24 mouse cellular contexts compared by ENCODE assay signal in genomic region chrX:160886301-160886700, GRCm38 (mm10). TPM values are rescaled to one million over a fixed set of nuclear protein-coding genes. Genes with fewer than 3 reads are reported as not detected.
A peak's percentile ranks its signal among the peaks of the same experiment; 100 is the strongest.
DNase-seq lines count a peak whose midpoint lies in the region; ATAC-seq lines count a peak whose summit lies in the region.
"Had no signal": no experiment of that assay in that cellular context is flagged by ENCODE, and none has a peak within 500 bp of the region (broad histone marks: within the 10 kb centered on the region; RNA-seq: fewer than 3 reads in every experiment).

No protein-coding gene starts in this region.

- H3K36me3 ChIP-seq in forebrain, embryonic 14.5 days (ENCODE audit: control insufficient read depth, insufficient read depth, low read length) = no peaks in the 10 kb centered on the region
- no peaks in the 10 kb centered on the region for H3K36me3 ChIP-seq in forebrain, embryonic 11.5 days (ENCODE audit: control insufficient read depth, insufficient read depth, low read length)
- H3K36me3 ChIP-seq in hindbrain, embryonic 13.5 days = no peaks in the 10 kb centered on the region
- H3K36me3 ChIP-seq: embryonic facial prominence, embryonic 13.5 days; G1E had no signal

- no peak overlapping the region for H3K9ac ChIP-seq in forebrain, embryonic 14.5 days (ENCODE audit: low read length)
- H3K9ac ChIP-seq in forebrain, embryonic 11.5 days (ENCODE audit: low read length) = no peak overlapping the region
- no peak overlapping the region for H3K9ac ChIP-seq in hindbrain, embryonic 13.5 days
- H3K9ac ChIP-seq: embryonic facial prominence, embryonic 13.5 days; forebrain, embryonic 13.5 days had no signal

- peak; percentile 20 to 37 for DNase-seq in cerebellum, postnatal 10 days
- DNase-seq in cerebellum, adult 11-12 months = no peak
- peak; percentile 52 for DNase-seq in forebrain, embryonic 14.5 days (ENCODE audit: low spot score)
- no peak for DNase-seq in forebrain, embryonic 11.5 days (ENCODE audit: low spot score)
- peak; percentile 14 to 20 for DNase-seq in layer of hippocampus, postnatal 10 days (ENCODE audit: low spot score in 2 of 2)
- DNase-seq in layer of hippocampus, adult 8-10 months (ENCODE audit: low spot score in 2 of 2) = no peak
- DNase-seq in brain, adult 2 months (ENCODE audit: low read depth, low spot score) = peak; percentile 19
- DNase-seq: adrenal gland, adult 8-10 months; adrenal gland, postnatal 14 days; adrenal gland, postnatal 36 days; B cell, adult 2 months; cerebellum, adult 18-20 months; cerebellum, adult 8-10 months; cerebellum, adult 9-11 months; cerebellum, postnatal 25 days had no signal

- H3K27ac ChIP-seq in forebrain, embryonic 14.5 days (ENCODE audit: low read depth, low read length) = no peak overlapping the region
- H3K27ac ChIP-seq in forebrain, embryonic 11.5 days (ENCODE audit: low read depth, low read length) = no peak overlapping the region
- no peak overlapping the region for H3K27ac ChIP-seq in hindbrain, embryonic 13.5 days
- H3K27ac ChIP-seq: embryonic facial prominence, embryonic 13.5 days; forebrain, embryonic 13.5 days had no signal

- 51% methylated on average over 2 of the region's 2 CpGs for WGBS in forebrain, embryonic 14.5 days
- WGBS in forebrain, embryonic 11.5 days = 65% methylated on average over 2 of the region's 2 CpGs
- WGBS in hindbrain, embryonic 13.5 days = 82% methylated on average over 2 of the region's 2 CpGs

- no peaks in the 10 kb centered on the region for H3K4me1 ChIP-seq in forebrain, embryonic 14.5 days (ENCODE audit: control insufficient read depth, insufficient read depth, low read length)
- H3K4me1 ChIP-seq in forebrain, embryonic 11.5 days (replicated peaks; ENCODE audit: control insufficient read depth, insufficient read depth, low read length) = no peaks in the 10 kb centered on the region
- no peaks in the 10 kb centered on the region for H3K4me1 ChIP-seq in hindbrain, embryonic 13.5 days (replicated peaks)
- H3K4me1 ChIP-seq: embryonic facial prominence, embryonic 13.5 days; forebrain, embryonic 13.5 days had no signal

- ATAC-seq in forebrain, embryonic 14.5 days = no peak
- ATAC-seq in forebrain, embryonic 11.5 days (replicated peaks; ENCODE audit: low FRiP score) = no peak
- no peak for ATAC-seq in hindbrain, embryonic 13.5 days (ENCODE audit: low FRiP score)
- ATAC-seq: activated CD4-positive, CD25-positive, alpha-beta regulatory T cell, adult 4 months; CD4-positive, CD25-positive, alpha-beta regulatory T cell, adult 4 months; forebrain, embryonic 13.5 days; forebrain, embryonic 16.5 days; Patski had no signal

- H3K27me3 ChIP-seq in forebrain, embryonic 14.5 days (replicated peaks; ENCODE audit: control insufficient read depth, insufficient read depth, low read length) = no peaks in the 10 kb centered on the region
- peaks cover 4% of the 10 kb centered on the region for H3K27me3 ChIP-seq in forebrain, embryonic 11.5 days (ENCODE audit: control insufficient read depth, insufficient read depth, low read length)
- peaks cover 12% of the 10 kb centered on the region; the same call in 1 of the 2 replicates for H3K27me3 ChIP-seq in hindbrain, embryonic 13.5 days
- H3K27me3 ChIP-seq: CH12.LX had no signal

- no peak overlapping the region for H3K4me2 ChIP-seq in forebrain, embryonic 14.5 days (ENCODE audit: low read length)
- no peak overlapping the region for H3K4me2 ChIP-seq in forebrain, embryonic 11.5 days (ENCODE audit: low read depth, low read length, severe bottlenecking)
- no peak overlapping the region for H3K4me2 ChIP-seq in hindbrain, embryonic 13.5 days
- H3K4me2 ChIP-seq: embryonic facial prominence, embryonic 13.5 days; forebrain, embryonic 13.5 days had no signal

- no peak overlapping the region for H3K4me3 ChIP-seq in forebrain, embryonic 14.5 days (ENCODE audit: low read depth, low read length)
- H3K4me3 ChIP-seq in forebrain, embryonic 11.5 days (ENCODE audit: low read depth, low read length) = no peak overlapping the region
- H3K4me3 ChIP-seq in hindbrain, embryonic 13.5 days = no peak overlapping the region
- H3K4me3 ChIP-seq: embryonic facial prominence, embryonic 13.5 days; forebrain, embryonic 13.5 days had no signal

- no peaks in the 10 kb centered on the region for H3K9me3 ChIP-seq in forebrain, embryonic 14.5 days (replicated peaks; ENCODE audit: control insufficient read depth, low read length)
- no peaks in the 10 kb centered on the region for H3K9me3 ChIP-seq in forebrain, embryonic 11.5 days (ENCODE audit: control insufficient read depth, low read length)
- no peaks in the 10 kb centered on the region for H3K9me3 ChIP-seq in hindbrain, embryonic 13.5 days
- H3K9me3 ChIP-seq: embryonic facial prominence, embryonic 13.5 days; forebrain, embryonic 13.5 days; G1E had no signal

RNA-seq across cellular contexts. Expression of gene Gja6, which starts 20.6 kb away (rescaled TPM):
- 0.14 TPM in 1 of 2 replicates, not detected in the other for polyA plus RNA-seq in forebrain, embryonic 14.5 days (2014; fragmentation: Nextera tagmentation; extraction: Ambion mirVana)
- polyA plus RNA-seq in forebrain, embryonic 11.5 days (2014; fragmentation: Nextera tagmentation; extraction: Ambion mirVana) = 0.24 and 0.48 TPM in 2 replicates
- 1 to 10 TPM in 1 of 2 experiments, under 1 TPM in 1; 0.85 to 1.4 TPM for total RNA-seq in layer of hippocampus, postnatal 10 days (2021)
- total RNA-seq in layer of hippocampus, adult 8-10 months (2022) = 1 to 10 TPM; 1.2 to 1.7 (median 1.4) TPM
- polyA plus RNA-seq in hindbrain, embryonic 13.5 days (2015; fragmentation: Nextera tagmentation; extraction: Ambion mirVana) = 0.08 TPM in 1 of 2 replicates, not detected in the other
- polyA plus RNA-seq: activated CD4-positive, CD25-positive, alpha-beta regulatory T cell, adult 4 months; CD4-positive, CD25-positive, alpha-beta regulatory T cell, adult 4 months; G1E had no signal

Comparison
In these comparisons a context has a peak if more than half of its experiments do, and no peak if none do; other contexts are left out.
1. DNase-seq: peak in cerebellum, postnatal 10 days (2 of 2), forebrain, embryonic 14.5 days (single experiment), layer of hippocampus, postnatal 10 days (2 of 2) and brain, adult 2 months (single experiment); none in cerebellum, adult 11-12 months (single experiment), forebrain, embryonic 11.5 days (single experiment) and layer of hippocampus, adult 8-10 months (0 of 2).